Mouse (Mus musculus): ENCODE measurements around the gene Antxr2.
A peak's percentile ranks its signal among the peaks of the same experiment; 100 is the strongest.

GRCm38 (mm10) chr5:97867921-97868320 is 162.9 kb downstream of the Antxr2 start:
- TF ChIP-seq GATA1 (IDR thresholded peaks at IDR 0.05; ENCODE audit: low read depth, low read length) (peak; percentile 69), CTCF (IDR thresholded peaks at IDR 0.05 in 2 of 3, conservative IDR thresholded peaks at IDR 0.05 in 1 of 3; ENCODE audit: control insufficient read depth in 1 of 3, insufficient read depth in 1 of 3, low read depth in 2 of 3, low read length in 3 of 3, poor library complexity in 1 of 3, severe bottlenecking in 1 of 3) (no peak), SMC3 (IDR thresholded peaks at IDR 0.05; ENCODE audit: low read depth, low read length) (no peak), ZNF384 (IDR thresholded peaks at IDR 0.05; ENCODE audit: low read depth, low read length) (peak; percentile 59; the same call in 1 of the 2 replicates), TAL1 (IDR thresholded peaks at IDR 0.05; ENCODE audit: low read length) (peak; percentile 62), TBP (IDR thresholded peaks at IDR 0.05; ENCODE audit: low read depth, low read length) (no peak), E2F4 (IDR thresholded peaks at IDR 0.05; ENCODE audit: borderline replicate concordance, low read depth, low read length) (no peak), ZC3H11A (IDR thresholded peaks at IDR 0.05; ENCODE audit: low read depth, low read length) (no peak), HCFC1 (IDR thresholded peaks at IDR 0.05; ENCODE audit: low read depth, low read length) (no peak), RCOR1 (IDR thresholded peaks at IDR 0.05; ENCODE audit: low read depth, low read length) (peak; percentile 70), TCF12 (IDR thresholded peaks at IDR 0.05; ENCODE audit: low read depth, low read length) (peak; percentile 81), USF1 (IDR thresholded peaks at IDR 0.05; ENCODE audit: low read depth, low read length) (peak; percentile 50; the same call in 1 of the 2 replicates)
